Mouse (Mus musculus): ENCODE data around the gene Cdc7. TPM values are rescaled to one million over a fixed set of nuclear protein-coding genes. Genes with fewer than 3 reads are reported as not detected.

The Cdc7 gene
- polyA plus RNA-seq, 1 experiment from 2014 or later, result 62.5 TPM

DNA sequence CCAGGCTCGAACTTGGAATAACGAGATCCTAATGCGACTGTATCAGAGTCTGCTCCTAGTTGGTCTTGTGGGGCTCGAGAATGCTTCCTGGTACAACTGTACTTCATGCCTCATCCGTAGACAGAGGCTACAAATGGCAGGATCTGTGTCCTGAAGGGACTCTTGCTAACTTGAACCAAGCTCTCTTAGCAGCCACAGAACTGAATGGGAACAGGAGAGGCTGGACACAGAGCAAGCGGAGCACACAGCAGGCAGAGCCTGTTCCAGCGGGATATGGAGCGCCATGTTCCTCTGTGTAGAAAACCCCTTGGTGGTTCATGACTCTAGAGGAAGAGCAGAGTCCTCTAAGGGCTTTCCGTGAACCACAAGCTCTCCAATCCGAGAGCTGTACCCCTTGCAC, 66.7 kb downstream of the Cdc7 start:
- peaks cover 8% of the 10 kb centered on the region; the same call in 1 of the 2 replicates for H3K4me1 ChIP-seq
- H3K27me3 ChIP-seq (ENCODE audit: poor library complexity, severe bottlenecking), result no peaks in the 10 kb centered on the region
- WGBS, result 94% methylated on average over 10 of the region's 10 CpGs
- H3K9me3 ChIP-seq, result no peaks in the 10 kb centered on the region
- no peak overlapping the region for H3K27ac ChIP-seq
- no peak overlapping the region for H3K4me3 ChIP-seq
- no peaks in the 10 kb centered on the region for H3K36me3 ChIP-seq (replicated peaks)
- DNase-seq (ENCODE audit: extremely low spot score, low spot score), result no peak

Other genes with a start within 250 kb of the Cdc7 start
- 3.9 and 5.1 TPM in 2 replicates for gene Hfm1, start 38.0 kb upstream of the Cdc7 start, polyA plus RNA-seq (2016; fragmentation: Nextera tagmentation; extraction: Ambion mirVana)

Measured in forebrain, embryonic 10.5 days (tissue).